Mouse (Mus musculus): Measurements from ENCODE around the gene Comt. TPM values are rescaled to one million over a fixed set of nuclear protein-coding genes. Genes with fewer than 3 reads are reported as not detected.

Comt gene
- polyA plus RNA-seq, 1 experiment from 2014 or later: 110 TPM

DNA sequence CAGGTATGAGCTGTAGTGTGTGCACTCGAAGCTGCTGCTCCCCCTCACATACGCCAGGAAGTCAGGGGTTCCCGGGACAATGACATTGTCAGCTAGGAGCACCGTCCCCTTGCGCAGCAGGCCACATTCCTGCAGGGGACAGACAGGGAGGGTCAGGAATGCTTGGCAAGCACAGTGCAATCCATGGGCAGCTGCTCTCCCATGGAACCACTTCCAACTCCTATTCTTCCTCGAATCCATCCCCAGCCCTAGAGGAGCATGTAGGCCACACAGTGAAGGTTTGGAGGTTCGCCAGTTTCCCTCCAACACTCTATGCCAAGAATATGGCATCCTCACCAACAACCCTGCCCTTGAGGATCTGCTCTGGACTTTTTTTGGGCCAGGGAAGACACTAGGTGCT, 18.7 kb downstream of the Comt start:
- H3K9ac ChIP-seq (ENCODE audit: low read depth, low read length): no peak overlapping the region
- WGBS: 72% methylated on average over 7 of the region's 7 CpGs
- H3K4me2 ChIP-seq (ENCODE audit: low read depth, low read length): no peak overlapping the region
- no peak for ATAC-seq
- H3K36me3 ChIP-seq (ENCODE audit: control insufficient read depth, insufficient read depth, low read length): peaks cover 13% of the 10 kb centered on the region
- peaks cover 9% of the 10 kb centered on the region; the same call in 1 of the 2 replicates for H3K4me1 ChIP-seq (ENCODE audit: control insufficient read depth, insufficient read depth, low read length)
- no peaks in the 10 kb centered on the region for H3K27me3 ChIP-seq (replicated peaks; ENCODE audit: control insufficient read depth, insufficient read depth, low read length)
- H3K4me3 ChIP-seq (ENCODE audit: low read length): no peak overlapping the region
- H3K9me3 ChIP-seq (ENCODE audit: control insufficient read depth, low read length): no peaks in the 10 kb centered on the region
- H3K27ac ChIP-seq (ENCODE audit: low read length): peak overlapping the region; percentile 28; the same call in 1 of the 2 replicates

DNA sequence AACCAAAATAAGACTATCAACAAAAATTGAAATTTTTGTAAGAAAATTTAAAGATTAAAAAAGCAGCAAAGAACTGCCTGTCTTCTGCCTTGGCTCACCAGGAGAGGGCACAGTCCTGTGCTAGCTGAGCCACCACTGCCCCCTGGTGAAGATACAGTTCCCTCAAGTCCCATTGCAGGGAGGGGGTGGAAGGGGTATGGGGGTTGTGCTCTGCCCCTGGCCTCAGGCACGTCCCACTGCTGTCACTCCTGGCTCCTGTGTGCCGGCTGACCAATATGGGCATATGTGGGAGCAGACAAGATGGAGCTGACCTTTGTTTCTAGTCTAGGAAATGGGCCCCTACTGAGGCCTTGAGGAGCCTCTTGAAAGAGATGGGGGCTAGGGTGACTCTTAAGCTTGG, 20.4 kb downstream of the Comt start:
- H3K9ac ChIP-seq (ENCODE audit: low read depth, low read length): no peak overlapping the region
- peaks cover 3% of the 10 kb centered on the region; the same call in 1 of the 2 replicates for H3K4me1 ChIP-seq (ENCODE audit: control insufficient read depth, insufficient read depth, low read length)
- peaks cover 13% of the 10 kb centered on the region for H3K36me3 ChIP-seq (ENCODE audit: control insufficient read depth, insufficient read depth, low read length)
- peak; percentile 59 for ATAC-seq
- H3K27me3 ChIP-seq (replicated peaks; ENCODE audit: control insufficient read depth, insufficient read depth, low read length): no peaks in the 10 kb centered on the region
- no peak overlapping the region for H3K4me3 ChIP-seq (ENCODE audit: low read length)
- H3K27ac ChIP-seq (ENCODE audit: low read length): no peak overlapping the region
- H3K4me2 ChIP-seq (ENCODE audit: low read depth, low read length): no peak overlapping the region
- H3K9me3 ChIP-seq (ENCODE audit: control insufficient read depth, low read length): no peaks in the 10 kb centered on the region
- 10% methylated on average over 2 of the region's 2 CpGs for WGBS

- ATAC-seq: peak; percentile 32
- WGBS: 67% methylated on average over 2 of the region's 2 CpGs
- Histone ChIP-seq H3K4me3 (ENCODE audit: low read length) (no peak overlapping the region), H3K4me2 (ENCODE audit: low read depth, low read length) (no peak overlapping the region), H3K27me3 (replicated peaks; ENCODE audit: control insufficient read depth, insufficient read depth, low read length) (no peaks in the 10 kb centered on the region), H3K9me3 (ENCODE audit: control insufficient read depth, low read length) (no peaks in the 10 kb centered on the region), H3K9ac (ENCODE audit: low read depth, low read length) (no peak overlapping the region), H3K36me3 (ENCODE audit: control insufficient read depth, insufficient read depth, low read length) (peaks cover 12% of the 10 kb centered on the region), H3K4me1 (ENCODE audit: control insufficient read depth, insufficient read depth, low read length) (peaks cover 5% of the 10 kb centered on the region; the same call in 1 of the 2 replicates), H3K27ac (ENCODE audit: low read length) (no peak overlapping the region)
These were observed 20.8 kb downstream of the Comt start for GRCm38 (mm10) chr16:18405876-18406275.

GRCm38 (mm10) chr16:18405091-18405854, 21.4 kb downstream of the Comt start:
- peaks cover 9% of the 10 kb centered on the region for H3K36me3 ChIP-seq (ENCODE audit: control insufficient read depth, insufficient read depth, low read length)
- H3K27me3 ChIP-seq (replicated peaks; ENCODE audit: control insufficient read depth, insufficient read depth, low read length): no peaks in the 10 kb centered on the region
- no peak overlapping the region for H3K9ac ChIP-seq (ENCODE audit: low read depth, low read length)
- no peak overlapping the region for H3K27ac ChIP-seq (ENCODE audit: low read length)
- no peak overlapping the region for H3K4me2 ChIP-seq (ENCODE audit: low read depth, low read length)
- WGBS: 75% methylated on average over 13 of the region's 13 CpGs
- H3K4me3 ChIP-seq (ENCODE audit: low read length): no peak overlapping the region
- no peak for ATAC-seq
- H3K9me3 ChIP-seq (ENCODE audit: control insufficient read depth, low read length): no peaks in the 10 kb centered on the region
- H3K4me1 ChIP-seq (ENCODE audit: control insufficient read depth, insufficient read depth, low read length): peaks cover 9% of the 10 kb centered on the region; the same call in 1 of the 2 replicates

- H3K36me3 ChIP-seq (ENCODE audit: control insufficient read depth, insufficient read depth, low read length): peaks cover 3% of the 10 kb centered on the region; the same call in 1 of the 2 replicates
- no peak overlapping the region for H3K4me2 ChIP-seq (ENCODE audit: low read depth, low read length)
- peaks cover 9% of the 10 kb centered on the region; the same call in 1 of the 2 replicates for H3K4me1 ChIP-seq (ENCODE audit: control insufficient read depth, insufficient read depth, low read length)
- H3K27me3 ChIP-seq (replicated peaks; ENCODE audit: control insufficient read depth, insufficient read depth, low read length): no peaks in the 10 kb centered on the region
- no peaks in the 10 kb centered on the region for H3K9me3 ChIP-seq (ENCODE audit: control insufficient read depth, low read length)
- ATAC-seq: no peak
- no peak overlapping the region for H3K27ac ChIP-seq (ENCODE audit: low read length)
- H3K9ac ChIP-seq (ENCODE audit: low read depth, low read length): no peak overlapping the region
- H3K4me3 ChIP-seq (ENCODE audit: low read length): no peak overlapping the region
- WGBS: 92% methylated on average over 12 of the region's 12 CpGs
These were observed 23.4 kb downstream of the Comt start for GRCm38 (mm10) chr16:18403285-18403684.

DNA sequence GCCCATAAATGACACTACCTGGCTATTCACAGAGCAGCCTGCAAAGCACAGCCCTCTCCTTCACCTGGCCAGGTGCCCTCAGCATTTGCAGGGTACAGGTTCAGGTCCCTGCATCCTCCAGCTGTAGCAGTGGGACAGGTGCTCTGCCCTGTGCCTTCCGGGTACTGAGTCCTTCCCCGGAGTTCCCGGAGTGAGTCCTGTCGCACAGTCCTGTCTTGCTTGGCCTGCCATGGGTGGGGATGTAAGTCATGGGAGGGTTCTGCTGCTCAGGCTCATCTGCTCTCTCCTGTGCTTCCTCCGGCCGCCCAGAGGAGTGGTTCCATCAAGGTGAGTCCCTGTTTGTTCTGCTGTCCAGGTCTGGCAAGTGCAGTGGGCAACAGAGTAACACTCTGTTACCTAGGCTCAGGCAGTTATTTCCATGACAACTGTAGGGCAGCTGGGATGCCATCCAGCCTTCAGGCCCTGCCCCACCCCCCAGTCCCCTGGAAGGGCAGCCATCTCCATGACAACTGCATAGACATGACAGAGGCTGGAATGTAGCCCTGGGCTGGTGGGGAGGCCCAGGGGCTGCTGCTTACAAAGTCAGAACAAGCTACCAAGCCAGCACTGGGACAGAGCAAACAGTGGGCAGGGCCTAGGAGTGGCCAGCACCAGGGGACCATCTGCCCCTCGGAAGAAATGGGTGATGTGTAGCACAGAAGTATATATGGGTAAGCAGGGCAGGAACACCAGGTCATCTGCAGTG, 26.0 kb downstream of the Comt start:
- no peak overlapping the region for H3K4me3 ChIP-seq (ENCODE audit: low read length)
- no peaks in the 10 kb centered on the region for H3K9me3 ChIP-seq (ENCODE audit: control insufficient read depth, low read length)
- 31% methylated on average over 7 of the region's 7 CpGs for WGBS
- H3K4me2 ChIP-seq (ENCODE audit: low read depth, low read length): no peak overlapping the region
- H3K4me1 ChIP-seq (ENCODE audit: control insufficient read depth, insufficient read depth, low read length): peaks cover 11% of the 10 kb centered on the region
- no peak overlapping the region for H3K27ac ChIP-seq (ENCODE audit: low read length)
- H3K36me3 ChIP-seq (ENCODE audit: control insufficient read depth, insufficient read depth, low read length): peaks cover 13% of the 10 kb centered on the region
- peak; percentile 61 for ATAC-seq
- peak overlapping the region; percentile 11; the same call in 1 of the 2 replicates for H3K9ac ChIP-seq (ENCODE audit: low read depth, low read length)
- no peaks in the 10 kb centered on the region for H3K27me3 ChIP-seq (replicated peaks; ENCODE audit: control insufficient read depth, insufficient read depth, low read length)

DNA sequence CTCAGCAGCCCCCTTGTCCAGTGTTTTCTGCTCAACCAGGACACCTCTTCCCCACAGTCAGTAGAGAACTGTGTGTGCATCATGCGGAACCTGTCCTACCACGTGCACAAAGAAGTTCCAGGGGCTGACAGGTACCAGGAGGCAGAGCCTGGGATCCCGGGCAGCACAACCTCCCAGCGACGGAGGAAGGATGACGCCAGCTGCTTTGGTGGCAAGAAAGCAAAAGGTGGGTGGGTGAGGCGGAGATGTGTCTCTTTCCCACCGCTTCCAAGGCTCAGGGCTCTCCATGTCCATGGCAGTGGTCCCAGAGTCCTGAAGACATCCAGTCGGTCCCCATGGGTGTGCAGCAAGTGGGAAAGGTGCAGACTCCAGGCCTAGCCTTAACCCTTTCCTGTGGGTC, 26.6 kb downstream of the Comt start:
- no peak for ATAC-seq
- Histone ChIP-seq H3K9ac (ENCODE audit: low read depth, low read length) (peak overlapping the region; percentile 11; the same call in 1 of the 2 replicates), H3K27me3 (replicated peaks; ENCODE audit: control insufficient read depth, insufficient read depth, low read length) (no peaks in the 10 kb centered on the region), H3K4me1 (ENCODE audit: control insufficient read depth, insufficient read depth, low read length) (peaks cover 15% of the 10 kb centered on the region), H3K27ac (ENCODE audit: low read length) (no peak overlapping the region), H3K9me3 (ENCODE audit: control insufficient read depth, low read length) (no peaks in the 10 kb centered on the region), H3K4me2 (ENCODE audit: low read depth, low read length) (no peak overlapping the region), H3K4me3 (ENCODE audit: low read length) (no peak overlapping the region), H3K36me3 (ENCODE audit: control insufficient read depth, insufficient read depth, low read length) (peaks cover 13% of the 10 kb centered on the region)
- 73% methylated on average over 9 of the region's 9 CpGs for WGBS

DNA sequence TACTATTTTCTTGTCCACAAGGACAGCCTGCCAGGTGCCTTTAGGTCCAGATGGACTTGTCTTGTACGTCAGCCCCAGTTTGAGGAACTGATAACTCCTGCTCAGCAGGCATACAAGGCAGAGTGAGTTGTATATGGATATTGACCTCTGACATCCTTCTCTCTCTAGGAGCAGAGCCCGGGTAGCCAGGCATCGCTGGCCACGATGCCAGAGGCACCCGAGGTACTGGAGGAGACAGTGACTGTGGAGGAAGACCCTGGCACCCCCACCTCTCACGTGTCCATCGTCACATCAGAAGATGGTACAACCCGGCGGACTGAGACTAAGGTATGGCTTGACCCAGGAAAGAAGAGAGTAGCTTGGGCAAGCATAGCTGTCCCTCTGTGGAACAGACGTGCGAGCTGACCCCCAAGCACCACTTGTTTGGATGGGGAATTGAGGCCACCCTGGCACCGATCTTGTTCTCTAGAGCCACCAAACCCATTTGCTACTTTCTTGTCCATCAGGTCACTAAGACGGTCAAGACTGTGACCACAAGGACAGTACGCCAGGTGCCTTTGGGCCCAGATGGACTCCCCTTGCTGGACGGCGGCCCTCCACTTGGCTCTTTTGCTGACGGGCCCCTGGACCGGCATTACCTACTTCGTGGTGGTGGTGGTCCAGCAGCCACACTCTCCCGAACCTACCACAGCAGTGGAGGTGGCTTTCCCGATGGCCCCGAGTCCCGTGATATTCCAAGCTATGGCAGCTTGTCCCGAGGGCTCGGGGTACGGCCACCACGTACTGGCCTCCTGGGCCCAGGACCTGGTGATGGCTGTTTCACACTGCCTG, 29.6 kb downstream of the Comt start:
- 93% methylated on average over 27 of the region's 27 CpGs for WGBS
- Histone ChIP-seq H3K4me1 (ENCODE audit: control insufficient read depth, insufficient read depth, low read length) (peaks cover 30% of the 10 kb centered on the region), H3K4me3 (ENCODE audit: low read length) (no peak overlapping the region), H3K27ac (ENCODE audit: low read length) (no peak overlapping the region), H3K9me3 (ENCODE audit: control insufficient read depth, low read length) (no peaks in the 10 kb centered on the region), H3K4me2 (ENCODE audit: low read depth, low read length) (no peak overlapping the region), H3K27me3 (replicated peaks; ENCODE audit: control insufficient read depth, insufficient read depth, low read length) (no peaks in the 10 kb centered on the region), H3K9ac (ENCODE audit: low read depth, low read length) (no peak overlapping the region), H3K36me3 (ENCODE audit: control insufficient read depth, insufficient read depth, low read length) (peaks cover 13% of the 10 kb centered on the region)
- no peak for ATAC-seq

DNA sequence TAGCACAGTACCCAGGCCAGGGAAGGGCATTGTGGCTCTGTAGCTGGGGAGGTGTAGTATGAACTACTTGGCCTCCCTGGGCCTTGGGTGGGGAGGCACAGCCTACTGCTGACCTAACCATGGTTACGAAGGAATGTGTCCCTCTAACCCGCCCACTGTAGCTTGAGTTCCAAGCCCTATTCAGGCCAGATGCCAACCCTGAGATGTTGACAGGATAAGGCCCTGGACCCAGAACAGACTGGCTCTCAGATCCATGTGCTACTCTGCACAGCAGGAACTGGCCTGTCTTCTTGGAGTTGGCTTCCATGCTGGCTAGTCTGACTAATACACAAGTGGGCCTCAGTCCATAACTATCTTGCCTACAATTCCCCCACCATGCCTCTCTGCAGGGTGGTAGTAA, 30.5 kb downstream of the Comt start:
- 55% methylated on average over 2 of the region's 2 CpGs for WGBS
- Histone ChIP-seq H3K4me2 (ENCODE audit: low read depth, low read length) (no peak overlapping the region), H3K9ac (ENCODE audit: low read depth, low read length) (no peak overlapping the region), H3K4me3 (ENCODE audit: low read length) (no peak overlapping the region), H3K9me3 (ENCODE audit: control insufficient read depth, low read length) (no peaks in the 10 kb centered on the region), H3K27ac (ENCODE audit: low read length) (no peak overlapping the region), H3K36me3 (ENCODE audit: control insufficient read depth, insufficient read depth, low read length) (peaks cover 13% of the 10 kb centered on the region), H3K4me1 (ENCODE audit: control insufficient read depth, insufficient read depth, low read length) (peaks cover 31% of the 10 kb centered on the region), H3K27me3 (replicated peaks; ENCODE audit: control insufficient read depth, insufficient read depth, low read length) (no peaks in the 10 kb centered on the region)
- no peak for ATAC-seq

Measured in intestine, embryonic 16.5 days (tissue).